Mouse (Mus musculus) liver, adult (tissue): ENCODE results near the gene Jph2.

ENCODE experiments used
- GATA4 ChIP-seq: IDR thresholded peaks from 2 replicates; pipeline ENCODE4 v1.6.1; 2014; ENCODE audit warnings: mild to moderate bottlenecking, low read length; ENCODE audit not compliant: insufficient replicate concordance

Jph2 gene

GRCm38 (mm10) chr2:163418841-163419345 is 21.1 kb upstream of the Jph2 start:
- TF ChIP-seq GATA4 = no peak

GRCm38 (mm10) chr2:163417830-163418229 is 20.0 kb upstream of the Jph2 start:
- TF ChIP-seq GATA4 = no peak

GRCm38 (mm10) chr2:163417026-163417425 is 19.2 kb upstream of the Jph2 start:
- no peak for TF ChIP-seq GATA4

GRCm38 (mm10) chr2:163412846-163413590 is 15.2 kb upstream of the Jph2 start:
- TF ChIP-seq GATA4 = no peak

- 0 out of 2 replicates have a peak, but pooled peaks have one; percentile 19 for TF ChIP-seq GATA4
Measured at GRCm38 (mm10) chr2:163412419-163412818, 14.6 kb upstream of the Jph2 start.

GRCm38 (mm10) chr2:163411840-163412239 is 14.0 kb upstream of the Jph2 start:
- no peak for TF ChIP-seq GATA4

- no peak for TF ChIP-seq GATA4
Measured at GRCm38 (mm10) chr2:163410211-163410610, 12.4 kb upstream of the Jph2 start.

- TF ChIP-seq GATA4 = no peak
Measured at GRCm38 (mm10) chr2:163404037-163404815, 6.4 kb upstream of the Jph2 start.

GRCm38 (mm10) chr2:163401221-163401620 is 3.4 kb upstream of the Jph2 start:
- TF ChIP-seq GATA4 = no peak

GRCm38 (mm10) chr2:163399222-163399621 is 1.4 kb upstream of the Jph2 start:
- TF ChIP-seq GATA4 = no peak

- TF ChIP-seq GATA4 = no peak
Measured at GRCm38 (mm10) chr2:163398770-163399169, 977 bp upstream of the Jph2 start.

- TF ChIP-seq GATA4 = no peak
Measured at GRCm38 (mm10) chr2:163397071-163397470, 722 bp downstream of the Jph2 start.

GRCm38 (mm10) chr2:163394977-163395376 is 2.8 kb downstream of the Jph2 start:
- no peak for TF ChIP-seq GATA4

- TF ChIP-seq GATA4 = no peak
Measured at GRCm38 (mm10) chr2:163393976-163394375, 3.8 kb downstream of the Jph2 start.

GRCm38 (mm10) chr2:163393241-163393640 is 4.6 kb downstream of the Jph2 start:
- no peak for TF ChIP-seq GATA4

GRCm38 (mm10) chr2:163392436-163392835 is 5.4 kb downstream of the Jph2 start:
- TF ChIP-seq GATA4 = no peak
